Mouse (Mus musculus): ENCODE data around the gene Fbxl13.

DNA sequence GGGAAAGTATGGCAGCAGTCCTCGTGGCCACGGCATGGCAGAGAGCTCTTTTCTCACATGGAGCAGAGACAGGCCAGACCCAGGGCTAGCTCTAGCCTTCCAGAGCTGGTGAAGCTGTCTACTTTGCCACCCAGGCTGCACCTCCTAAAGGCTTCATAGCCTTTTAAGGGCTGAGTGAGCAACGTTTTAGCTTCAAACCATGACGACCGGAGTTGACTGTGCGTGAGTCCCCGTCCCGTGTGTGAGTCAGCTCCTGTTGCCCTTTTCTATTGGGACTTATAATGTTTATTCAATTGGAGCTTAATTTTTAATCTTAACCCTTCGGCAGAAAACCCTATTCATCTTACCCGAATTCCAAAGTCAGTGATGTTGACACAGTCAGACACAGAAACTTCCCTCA lies 145.3 kb downstream of the Fbxl13 start:
- no peak for TF ChIP-seq CTCF (IDR thresholded peaks at IDR 0.05; ENCODE audit: insufficient read depth, low read length)
- TF ChIP-seq POLR2A (IDR thresholded peaks at IDR 0.05; ENCODE audit: borderline replicate concordance, extremely low read depth, low read depth, low read length): no peak
